Comparison of ENCODE assay signal across 22 mouse cellular contexts in the genomic region with DNA sequence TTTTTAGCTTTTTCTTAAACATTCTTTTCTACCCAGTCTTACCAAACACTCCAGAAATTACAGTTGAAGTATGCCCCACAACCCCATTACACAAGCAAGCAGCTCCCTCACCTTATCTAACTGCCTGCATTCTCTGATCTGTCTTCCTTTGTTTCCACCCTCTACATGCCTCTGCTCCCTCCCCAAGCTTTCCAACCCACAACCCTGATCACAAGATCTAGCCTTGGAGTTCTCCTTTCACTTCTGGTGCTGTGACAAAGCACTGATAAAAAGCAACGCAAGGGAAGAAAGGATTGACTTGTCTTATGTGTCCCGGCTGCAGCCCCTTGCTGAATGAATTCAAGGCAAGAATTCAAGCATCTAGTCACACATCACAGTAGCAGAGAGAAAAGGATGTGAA. TPM values are rescaled to one million over a fixed set of nuclear protein-coding genes. Genes with fewer than 3 reads are reported as not detected.
DNase-seq lines count a peak whose midpoint lies in the region; ATAC-seq and TF ChIP-seq lines count a peak whose summit lies in the region.
"Had no signal": no experiment of that assay in that cellular context is flagged by ENCODE, and none has a peak within 500 bp of the region (broad histone marks: within the 10 kb centered on the region; RNA-seq: fewer than 3 reads in every experiment).

No protein-coding gene starts in this region.

- peak; percentile 79 for DNase-seq in MEL-GATA-1-ER (ENCODE audit: extremely low read depth, low read depth)
- DNase-seq in liver, embryonic 14.5 days (ENCODE audit: low read depth in 3 of 3, low spot score in 3 of 3): peak in 1 of 3 experiments; percentile 41
- no peak for DNase-seq in right cerebral cortex, postnatal 25 days
- no peak for DNase-seq in layer of hippocampus, adult 2 months (ENCODE audit: low spot score in 2 of 2)
- DNase-seq: adrenal gland, postnatal 36 days; cerebellum, adult 9-11 months; forebrain, postnatal 0 days; heart, postnatal 4 days; kidney, adult 8-10 months; kidney, postnatal 14 days; lung, embryonic 14.5 days; lung, postnatal 36 days; midbrain, embryonic 14.5 days; thymus, postnatal 36 days had no signal

- TF ChIP-seq EP300 in liver, embryonic 14.5 days (IDR thresholded peaks at IDR 0.05; ENCODE audit: low read depth): peak; percentile 43

- peaks cover 30 to 32% of the 10 kb centered on the region in 2 experiments for H3K4me1 ChIP-seq in liver, embryonic 14.5 days (replicated peaks; ENCODE audit: control insufficient read depth in 2 of 2, insufficient read depth in 2 of 2, low read length in 1 of 2)
- no peaks in the 10 kb centered on the region for H3K4me1 ChIP-seq in intestine, embryonic 16.5 days (ENCODE audit: control insufficient read depth, insufficient read depth, low read length)

- H3K4me3 ChIP-seq in liver, embryonic 14.5 days (ENCODE audit: insufficient read depth in 1 of 2, low read depth in 2 of 2, low read length in 2 of 2): no peak overlapping the region
- no peak overlapping the region for H3K4me3 ChIP-seq in intestine, embryonic 16.5 days (ENCODE audit: low read length)
- H3K4me3 ChIP-seq in layer of hippocampus, adult 2 months: no peak overlapping the region
- H3K4me3 ChIP-seq: embryonic facial prominence, embryonic 13.5 days; limb, embryonic 10.5 days; myocyte had no signal

- no peak for TF ChIP-seq CTCF in liver, embryonic 14.5 days (IDR thresholded peaks at IDR 0.05; ENCODE audit: low read depth)
- no peak for TF ChIP-seq CTCF in layer of hippocampus, adult 2 months (conservative IDR thresholded peaks at IDR 0.05)

- no peaks in the 10 kb centered on the region for H3K27me3 ChIP-seq in liver, embryonic 14.5 days (ENCODE audit: control insufficient read depth, insufficient read depth, low read length)
- no peaks in the 10 kb centered on the region; the same call in 1 of the 2 replicates for H3K27me3 ChIP-seq in intestine, embryonic 16.5 days (replicated peaks; ENCODE audit: control insufficient read depth, insufficient read depth, low read length)

- no peaks in the 10 kb centered on the region for H3K36me3 ChIP-seq in liver, embryonic 14.5 days (replicated peaks; ENCODE audit: control insufficient read depth, insufficient read depth, low read depth)
- H3K36me3 ChIP-seq in intestine, embryonic 16.5 days (ENCODE audit: control insufficient read depth, insufficient read depth, low read length): no peaks in the 10 kb centered on the region
- H3K36me3 ChIP-seq: embryonic facial prominence, embryonic 13.5 days; limb, embryonic 10.5 days had no signal

- peak overlapping the region; percentile 36; the same call in 1 of the 2 replicates for H3K9ac ChIP-seq in liver, embryonic 14.5 days (replicated peaks)
- H3K9ac ChIP-seq in intestine, embryonic 16.5 days (ENCODE audit: low read depth, low read length): no peak overlapping the region
- H3K9ac ChIP-seq: embryonic facial prominence, embryonic 13.5 days; forebrain, postnatal 0 days; lung, embryonic 14.5 days had no signal

- peak overlapping the region; percentile 18; the same call in 1 of the 2 replicates for H3K4me2 ChIP-seq in liver, embryonic 14.5 days (ENCODE audit: low read depth)
- no peak overlapping the region for H3K4me2 ChIP-seq in intestine, embryonic 16.5 days (ENCODE audit: low read depth, low read length)
- H3K4me2 ChIP-seq: embryonic facial prominence, embryonic 13.5 days; lung, embryonic 14.5 days had no signal

- peak overlapping the region; percentile 45 for H3K27ac ChIP-seq in liver, embryonic 14.5 days
- H3K27ac ChIP-seq in intestine, embryonic 16.5 days (ENCODE audit: low read length): no peak overlapping the region
- no peak overlapping the region for H3K27ac ChIP-seq in layer of hippocampus, adult 2 months
- H3K27ac ChIP-seq: embryonic facial prominence, embryonic 13.5 days; hindbrain, postnatal 0 days; limb, embryonic 10.5 days had no signal

- WGBS in liver, embryonic 14.5 days (ENCODE audit: insufficient replicate concordance): 5% methylated on average over 2 of the region's 2 CpGs
- 77% methylated on average over 2 of the region's 2 CpGs for WGBS in intestine, embryonic 16.5 days

- no peaks in the 10 kb centered on the region for H3K9me3 ChIP-seq in liver, embryonic 14.5 days (ENCODE audit: control insufficient read depth, low read length)
- no peaks in the 10 kb centered on the region for H3K9me3 ChIP-seq in intestine, embryonic 16.5 days (ENCODE audit: control insufficient read depth, low read length)
- H3K9me3 ChIP-seq: embryonic facial prominence, embryonic 13.5 days; limb, embryonic 10.5 days had no signal

- peak; percentile 43 for ATAC-seq in granulocyte monocyte progenitor cell, adult 5-6 weeks (replicated peaks; ENCODE audit: poor library complexity, severe bottlenecking)
- peak; percentile 36 for ATAC-seq in liver, embryonic 14.5 days (ENCODE audit: insufficient read depth)
- peak; percentile 60 for ATAC-seq in megakaryocyte progenitor cell, adult 5-6 weeks (replicated peaks; ENCODE audit: poor library complexity)
- no peak for ATAC-seq in intestine, embryonic 16.5 days
- ATAC-seq: CD4-positive, CD25-positive, alpha-beta regulatory T cell, adult 4 months; forebrain, postnatal 0 days; hindbrain, postnatal 0 days had no signal

RNA-seq across cellular contexts. Expression of a gene that starts 11.5 kb away (rescaled TPM):
- 18.2 and 22.2 TPM in 2 replicates for total RNA-seq in granulocyte monocyte progenitor cell, adult 5-6 weeks (2014; fragmentation: Nextera tagmentation)
- total RNA-seq in granulocyte monocyte progenitor cell, adult 5-6 weeks (2017): 27.4 and 29.9 TPM in 2 replicates
- 11.9 and 14.6 TPM in 2 replicates for polyA plus RNA-seq in liver, embryonic 14.5 days (2012; rRNA removed)
- polyA plus RNA-seq in liver, embryonic 14.5 days (2014; fragmentation: Nextera tagmentation; extraction: Ambion mirVana): 25.1 and 26.0 TPM in 2 replicates
- total RNA-seq in megakaryocyte progenitor cell, adult 5-6 weeks (2015): 19.3 and 21.9 TPM in 2 replicates
- 25.9 and 26.1 TPM in 2 replicates for total RNA-seq in megakaryocyte progenitor cell, adult 5-6 weeks (2017)
- 3.5 and 3.8 TPM in 2 replicates for polyA plus RNA-seq in intestine, embryonic 16.5 days (2015; fragmentation: Nextera tagmentation; extraction: Ambion mirVana)
- total RNA-seq in layer of hippocampus, adult 2 months (2021): 1 to 10 TPM; 3.0 to 4.7 TPM

RNA-seq across cellular contexts. Expression of a gene that starts 32.7 kb away (rescaled TPM):
- total RNA-seq in granulocyte monocyte progenitor cell, adult 5-6 weeks (2014; fragmentation: Nextera tagmentation): 32.9 and 41.9 TPM in 2 replicates
- 23.2 and 27.1 TPM in 2 replicates for total RNA-seq in granulocyte monocyte progenitor cell, adult 5-6 weeks (2017)
- 19.8 and 26.2 TPM in 2 replicates for polyA plus RNA-seq in liver, embryonic 14.5 days (2012; rRNA removed)
- 47.4 and 53.3 TPM in 2 replicates for polyA plus RNA-seq in liver, embryonic 14.5 days (2014; fragmentation: Nextera tagmentation; extraction: Ambion mirVana)
- total RNA-seq in megakaryocyte progenitor cell, adult 5-6 weeks (2015): 74.3 and 75.3 TPM in 2 replicates
- 26.6 and 26.9 TPM in 2 replicates for total RNA-seq in megakaryocyte progenitor cell, adult 5-6 weeks (2017)
- 118 and 135 TPM in 2 replicates for polyA plus RNA-seq in intestine, embryonic 16.5 days (2015; fragmentation: Nextera tagmentation; extraction: Ambion mirVana)
- 10 to 100 TPM; 58.7 to 68.5 TPM for total RNA-seq in layer of hippocampus, adult 2 months (2021)
